Mouse (Mus musculus): ENCODE data around the gene Tesmin. TPM values are rescaled to one million over a fixed set of nuclear protein-coding genes. Genes with fewer than 3 reads are reported as not detected.
A peak's percentile ranks its signal among the peaks of the same experiment; 100 is the strongest.

Tesmin gene
- polyA plus RNA-seq, 1 experiment from 2014 or later, result 0.93 TPM

DNA sequence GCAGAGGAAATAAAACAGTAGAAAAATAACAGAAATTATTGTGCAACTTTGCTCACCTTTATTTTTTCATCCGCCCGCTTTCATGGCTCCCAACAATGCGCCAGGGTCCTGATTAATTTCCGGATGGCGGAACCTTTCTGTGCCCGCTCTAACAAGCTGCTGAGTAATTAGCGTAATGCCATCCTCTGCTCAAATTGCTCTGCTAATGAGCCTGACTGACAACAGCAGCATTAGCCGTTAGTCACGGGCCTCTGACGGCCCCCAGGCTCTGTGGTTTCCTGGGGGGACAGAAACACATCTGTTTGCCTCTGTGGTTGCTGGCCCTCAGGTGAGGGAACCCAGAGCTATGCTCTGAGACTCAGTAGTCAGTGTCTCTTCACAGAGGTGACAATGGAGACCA, 52.4 kb downstream of the Tesmin start:
- WGBS, result 14% methylated on average over 10 of the region's 10 CpGs
- Histone ChIP-seq H3K4me2 (ENCODE audit: low read length) (no peak overlapping the region), H3K9me3 (replicated peaks; ENCODE audit: low read length) (no peaks in the 10 kb centered on the region), H3K9ac (ENCODE audit: low read depth, low read length) (no peak overlapping the region), H3K27ac (no peak overlapping the region), H3K4me1 (replicated peaks; ENCODE audit: insufficient read depth, low read length) (no peaks in the 10 kb centered on the region), H3K27me3 (ENCODE audit: insufficient read depth, low read length) (no peaks in the 10 kb centered on the region), H3K36me3 (ENCODE audit: insufficient read depth, low read length) (no peaks in the 10 kb centered on the region), H3K4me3 (replicated peaks; ENCODE audit: low read depth, low read length) (no peak overlapping the region)
- no peak for ATAC-seq (replicated peaks; ENCODE audit: low FRiP score, low read depth)
- no peak for DNase-seq (ENCODE audit: low spot score)
- no peak for TF ChIP-seq CTCF (IDR thresholded peaks at IDR 0.05; ENCODE audit: low read depth)

DNA sequence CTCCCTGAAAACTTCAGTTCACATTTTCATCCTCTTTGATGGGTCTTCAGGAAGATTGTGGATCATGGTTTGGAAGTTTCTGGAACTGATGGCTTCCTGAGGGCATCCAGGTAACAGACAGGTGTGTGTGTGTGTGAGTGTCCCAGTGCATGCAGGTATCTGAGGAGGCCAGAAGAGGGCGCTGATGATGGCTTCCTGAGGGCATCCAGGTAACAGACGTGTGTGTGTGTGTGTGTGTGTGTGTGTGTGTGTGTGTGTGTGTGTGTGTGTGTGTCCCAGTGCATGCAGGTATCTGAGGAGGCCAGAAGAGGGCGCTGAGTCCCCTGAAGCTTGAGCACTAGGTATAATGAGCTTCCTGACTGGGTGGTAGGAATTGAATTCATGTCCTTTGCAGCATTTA, 58.7 kb downstream of the Tesmin start:
- no peak overlapping the region for H3K4me2 ChIP-seq (ENCODE audit: low read length)
- no peak overlapping the region for H3K27ac ChIP-seq
- no peak for ATAC-seq (replicated peaks; ENCODE audit: low FRiP score, low read depth)
- H3K9ac ChIP-seq (ENCODE audit: low read depth, low read length), result no peak overlapping the region
- H3K4me1 ChIP-seq (replicated peaks; ENCODE audit: insufficient read depth, low read length), result no peaks in the 10 kb centered on the region
- no peaks in the 10 kb centered on the region for H3K9me3 ChIP-seq (replicated peaks; ENCODE audit: low read length)
- WGBS, result 72% methylated on average over 3 of the region's 3 CpGs
- H3K27me3 ChIP-seq (ENCODE audit: insufficient read depth, low read length), result no peaks in the 10 kb centered on the region
- H3K36me3 ChIP-seq (ENCODE audit: insufficient read depth, low read length), result no peaks in the 10 kb centered on the region
- no peak overlapping the region for H3K4me3 ChIP-seq (replicated peaks; ENCODE audit: low read depth, low read length)
- 0 out of 2 replicates have a peak, but pooled peaks have one; percentile 23 for TF ChIP-seq CTCF (IDR thresholded peaks at IDR 0.05; ENCODE audit: low read depth)
- no peak for DNase-seq (ENCODE audit: low spot score)

DNA sequence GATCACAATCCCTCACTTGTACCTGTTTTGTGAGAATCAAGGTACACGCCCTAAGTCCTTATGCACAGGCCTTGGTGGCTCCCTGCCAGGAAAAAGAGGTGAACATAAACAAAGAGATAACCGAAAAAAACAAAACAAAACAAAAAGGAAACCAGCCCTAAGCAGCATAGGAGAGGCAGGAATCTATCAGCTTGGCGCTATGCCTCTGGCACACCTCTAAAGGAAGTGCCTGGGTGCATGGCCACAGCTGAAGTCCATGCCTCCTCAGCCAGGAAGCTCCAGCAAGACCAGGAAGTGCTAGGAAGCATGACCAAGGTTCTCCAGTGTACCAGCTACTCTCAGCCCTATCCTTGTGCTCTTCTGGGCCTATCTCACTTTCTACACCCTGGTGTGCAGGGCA, 60.6 kb downstream of the Tesmin start:
- DNase-seq (ENCODE audit: low spot score) (peak; percentile 13), ATAC-seq (replicated peaks; ENCODE audit: low FRiP score, low read depth) (no peak)
- WGBS, result 62% methylated on average over 3 of the region's 3 CpGs

DNA sequence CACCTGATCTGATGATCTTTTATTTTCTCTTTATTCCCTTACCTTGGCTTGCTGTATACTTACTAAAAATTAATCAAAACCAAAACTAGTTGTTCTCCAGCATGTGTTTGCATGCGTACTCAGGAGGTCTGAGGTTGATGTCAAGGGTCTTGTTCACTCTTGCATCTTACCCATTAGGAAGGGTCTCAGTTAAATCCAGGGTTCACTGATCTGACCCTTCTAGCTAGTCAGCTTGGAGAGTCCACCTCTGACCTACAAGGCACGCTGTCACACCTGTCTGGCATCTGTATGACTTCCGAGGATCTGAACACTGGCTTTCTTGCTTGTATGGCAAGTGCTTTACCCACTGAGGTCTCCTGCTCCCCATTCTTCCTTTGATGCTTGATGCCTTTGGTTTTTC, 62.1 kb downstream of the Tesmin start:
- 78% methylated on average over 3 of the region's 3 CpGs for WGBS
- Histone ChIP-seq H3K9ac (ENCODE audit: low read depth, low read length) (no peak overlapping the region), H3K4me1 (replicated peaks; ENCODE audit: insufficient read depth, low read length) (no peaks in the 10 kb centered on the region), H3K27me3 (ENCODE audit: insufficient read depth, low read length) (no peaks in the 10 kb centered on the region), H3K36me3 (ENCODE audit: insufficient read depth, low read length) (peaks cover 15% of the 10 kb centered on the region), H3K4me3 (replicated peaks; ENCODE audit: low read depth, low read length) (no peak overlapping the region), H3K27ac (no peak overlapping the region), H3K9me3 (replicated peaks; ENCODE audit: low read length) (no peaks in the 10 kb centered on the region), H3K4me2 (ENCODE audit: low read length) (no peak overlapping the region)
- no peak for ATAC-seq (replicated peaks; ENCODE audit: low FRiP score, low read depth)
- no peak for TF ChIP-seq CTCF (IDR thresholded peaks at IDR 0.05; ENCODE audit: low read depth)
- DNase-seq (ENCODE audit: low spot score), result no peak

More for the DNA sequence above, 60.6 kb downstream of the Tesmin start:
- Histone ChIP-seq H3K4me1 (replicated peaks; ENCODE audit: insufficient read depth, low read length) (no peaks in the 10 kb centered on the region), H3K9ac (ENCODE audit: low read depth, low read length) (no peak overlapping the region), H3K27ac (no peak overlapping the region), H3K27me3 (ENCODE audit: insufficient read depth, low read length) (no peaks in the 10 kb centered on the region), H3K36me3 (ENCODE audit: insufficient read depth, low read length) (peaks cover 3% of the 10 kb centered on the region; the same call in 1 of the 2 replicates), H3K4me2 (ENCODE audit: low read length) (no peak overlapping the region), H3K9me3 (replicated peaks; ENCODE audit: low read length) (no peaks in the 10 kb centered on the region), H3K4me3 (replicated peaks; ENCODE audit: low read depth, low read length) (no peak overlapping the region)
- no peak for TF ChIP-seq CTCF (IDR thresholded peaks at IDR 0.05; ENCODE audit: low read depth)

DNA sequence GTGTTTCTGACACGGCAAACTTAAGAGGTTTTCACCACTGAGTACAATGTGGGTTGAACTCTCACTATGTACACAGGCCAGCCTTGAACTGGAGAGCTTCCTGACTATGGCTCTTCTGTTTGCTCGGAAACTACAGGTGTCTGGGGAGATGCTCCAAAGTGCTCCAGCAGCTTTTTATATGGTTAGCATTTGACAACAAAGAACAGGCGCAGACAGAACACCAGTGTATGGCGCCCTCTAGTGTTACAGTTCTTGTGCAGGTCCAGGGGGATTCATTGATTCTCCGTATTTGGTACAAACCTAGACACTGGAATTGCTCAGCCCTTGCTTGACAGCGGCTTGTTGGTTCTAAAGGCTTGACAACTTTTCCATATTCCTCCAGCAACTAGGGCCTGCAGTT, 62.5 kb downstream of the Tesmin start:
- 22% methylated on average over 6 of the region's 6 CpGs for WGBS

DNA sequence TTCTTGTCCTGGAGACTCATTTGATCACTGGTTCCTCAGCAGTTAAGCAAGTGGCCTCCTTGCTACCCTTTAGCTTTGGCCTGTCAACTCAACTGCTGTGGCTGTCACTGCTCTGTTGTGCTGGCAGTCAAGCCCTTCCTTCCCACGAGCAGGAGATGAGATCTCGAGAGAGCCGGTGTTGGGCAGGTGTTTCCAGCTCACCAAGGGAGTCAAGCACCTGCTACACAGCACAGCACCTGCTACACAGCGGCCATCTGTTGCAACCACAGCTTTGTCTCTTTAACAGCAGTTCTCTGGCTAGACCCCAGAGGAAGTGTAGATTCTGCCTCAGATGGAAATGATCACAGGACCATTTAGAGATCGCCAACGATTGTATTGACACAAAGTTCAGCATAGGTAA, 63.0 kb downstream of the Tesmin start:
- H3K36me3 ChIP-seq (ENCODE audit: insufficient read depth, low read length), result peaks cover 18% of the 10 kb centered on the region
- no peak for TF ChIP-seq CTCF (IDR thresholded peaks at IDR 0.05; ENCODE audit: low read depth)
- ATAC-seq (replicated peaks; ENCODE audit: low FRiP score, low read depth), result 0 out of 2 replicates have a peak, but pooled peaks have one; percentile 38
- 53% methylated on average over 6 of the region's 6 CpGs for WGBS
- H3K4me2 ChIP-seq (ENCODE audit: low read length), result no peak overlapping the region
- no peaks in the 10 kb centered on the region for H3K4me1 ChIP-seq (replicated peaks; ENCODE audit: insufficient read depth, low read length)
- H3K4me3 ChIP-seq (replicated peaks; ENCODE audit: low read depth, low read length), result no peak overlapping the region
- DNase-seq (ENCODE audit: low spot score), result no peak
- no peak overlapping the region for H3K27ac ChIP-seq
- H3K9me3 ChIP-seq (replicated peaks; ENCODE audit: low read length), result no peaks in the 10 kb centered on the region
- H3K27me3 ChIP-seq (ENCODE audit: insufficient read depth, low read length), result no peaks in the 10 kb centered on the region
- no peak overlapping the region for H3K9ac ChIP-seq (ENCODE audit: low read depth, low read length)

More for the DNA sequence above, 62.5 kb downstream of the Tesmin start:
- no peak overlapping the region for H3K9ac ChIP-seq (ENCODE audit: low read depth, low read length)
- peaks cover 18% of the 10 kb centered on the region for H3K36me3 ChIP-seq (ENCODE audit: insufficient read depth, low read length)
- no peaks in the 10 kb centered on the region for H3K4me1 ChIP-seq (replicated peaks; ENCODE audit: insufficient read depth, low read length)
- DNase-seq (ENCODE audit: low spot score) (peak; percentile 93), ATAC-seq (replicated peaks; ENCODE audit: low FRiP score, low read depth) (peak; percentile 50; the same call in 1 of the 2 replicates)
- no peaks in the 10 kb centered on the region for H3K9me3 ChIP-seq (replicated peaks; ENCODE audit: low read length)
- no peak overlapping the region for H3K27ac ChIP-seq
- H3K4me2 ChIP-seq (ENCODE audit: low read length), result no peak overlapping the region
- H3K4me3 ChIP-seq (replicated peaks; ENCODE audit: low read depth, low read length), result no peak overlapping the region
- TF ChIP-seq CTCF (IDR thresholded peaks at IDR 0.05; ENCODE audit: low read depth), result peak; percentile 88
- no peaks in the 10 kb centered on the region for H3K27me3 ChIP-seq (ENCODE audit: insufficient read depth, low read length)

Other genes starting within 250 kb of the Tesmin start
- gene Mrpl21, start 106.0 kb upstream of the Tesmin start, polyA plus RNA-seq (2015; fragmentation: Nextera tagmentation; extraction: Ambion mirVana), result 116 and 124 TPM in 2 replicates
- 6.3 and 6.8 TPM in 2 replicates for gene Ighmbp2, start 105.8 kb upstream of the Tesmin start, polyA plus RNA-seq (2015; fragmentation: Nextera tagmentation; extraction: Ambion mirVana)
- 70.8 and 81.4 TPM in 2 replicates for gene Cpt1a, start 66.5 kb upstream of the Tesmin start, polyA plus RNA-seq (2015; fragmentation: Nextera tagmentation; extraction: Ambion mirVana)
- 0.61 and 0.70 TPM in 2 replicates for gene Gal, start 25.7 kb downstream of the Tesmin start, polyA plus RNA-seq (2015; fragmentation: Nextera tagmentation; extraction: Ambion mirVana)
- gene Ppp6r3, start 186.9 kb downstream of the Tesmin start, polyA plus RNA-seq (2015; fragmentation: Nextera tagmentation; extraction: Ambion mirVana), result 37.9 and 42.2 TPM in 2 replicates